Mouse (Mus musculus) cerebellum, adult 2 months (tissue): ENCODE data around the gene Car6.

ENCODE experiments used
- CTCF ChIP-seq: fragments of 200-500 bp; IDR thresholded peaks from 2 replicates; pipeline ENCODE4 v1.5.1; 2011; ENCODE audit warnings: low read depth, mild to moderate bottlenecking, control low read depth, low read length, moderate library complexity, borderline replicate concordance; ENCODE audit not compliant: insufficient read depth
- POLR2A ChIP-seq: fragments of 200-500 bp; IDR thresholded peaks from 2 replicates; pipeline ENCODE4 v1.6.1; 2011; ENCODE audit warnings: low read length, control low read depth, borderline replicate concordance; ENCODE audit not compliant: insufficient read depth

DNA sequence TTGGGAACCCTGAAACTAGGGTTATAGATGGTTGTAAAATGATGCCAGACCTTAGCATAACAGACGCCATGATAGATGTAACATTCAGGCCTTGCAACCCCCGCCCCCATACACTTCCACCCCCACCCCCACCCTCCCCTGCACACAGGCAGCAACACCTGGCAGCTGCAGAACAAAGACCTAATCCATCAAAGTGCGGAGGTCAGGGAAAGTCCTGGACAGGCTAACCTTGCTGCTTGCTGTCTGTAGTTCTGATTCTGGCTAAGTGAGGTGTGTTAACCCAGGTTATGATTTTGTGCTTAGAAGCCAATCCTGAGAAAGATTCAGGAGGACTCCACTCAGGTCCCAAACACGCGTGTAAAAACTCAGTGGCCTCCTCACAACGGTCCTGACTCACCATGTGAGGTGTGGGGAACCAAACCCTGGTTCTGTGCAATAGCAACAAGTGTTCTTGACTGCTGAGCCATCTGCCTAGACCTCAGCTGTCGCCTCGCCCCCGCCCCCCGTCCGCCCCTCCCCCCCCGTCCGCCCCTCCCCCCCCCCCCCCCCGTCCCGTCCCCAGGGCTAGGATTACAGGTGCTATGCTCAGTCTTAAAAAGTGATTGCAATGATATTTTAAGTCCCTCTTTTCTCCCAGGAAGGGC, 28.7 kb upstream of the Car6 start:
- no peak for TF ChIP-seq CTCF
- no peak for TF ChIP-seq POLR2A
